Mouse (Mus musculus) thymus, adult 2 months (tissue): ENCODE data around the gene Riox1.

ENCODE experiments used
- CTCF ChIP-seq: fragments of 200-500 bp; IDR thresholded peaks from 2 replicates; pipeline ENCODE4 v1.5.1; 2012; ENCODE audit warnings: mild to moderate bottlenecking, control low read depth, low read length, moderate library complexity, borderline replicate concordance; ENCODE audit not compliant: control insufficient read depth, poor library complexity, insufficient read depth; ENCODE audit errors: extremely low read depth
- POLR2A ChIP-seq: fragments of 200-500 bp; IDR thresholded peaks from 2 replicates; pipeline ENCODE4 v1.6.1; 2012; ENCODE audit warnings: mild to moderate bottlenecking, low read length, control low read depth, moderate library complexity; ENCODE audit not compliant: control insufficient read depth, poor library complexity, insufficient read depth; ENCODE audit errors: extremely low read depth

- TF ChIP-seq CTCF (no peak), POLR2A (no peak)
Measured at GRCm38 (mm10) chr12:83989378-83989777, 39.0 kb downstream of the Riox1 start.
